Mouse (Mus musculus) cortical plate, adult 2 months (tissue): Measurements from ENCODE around the gene Car8.

Experiments
- CTCF ChIP-seq: fragments of 200-500 bp; IDR thresholded peaks from 2 replicates; pipeline ENCODE4 v1.5.1; 2011; ENCODE audit warnings: mild to moderate bottlenecking, control low read depth, low read length; ENCODE audit not compliant: insufficient read depth; ENCODE audit errors: extremely low read depth
- POLR2A ChIP-seq: fragments of 200-500 bp; IDR thresholded peaks from 2 replicates; pipeline ENCODE4 v1.6.1; 2011; ENCODE audit warnings: mild to moderate bottlenecking, low read length, control low read depth; ENCODE audit not compliant: insufficient read depth; ENCODE audit errors: extremely low read depth

DNA sequence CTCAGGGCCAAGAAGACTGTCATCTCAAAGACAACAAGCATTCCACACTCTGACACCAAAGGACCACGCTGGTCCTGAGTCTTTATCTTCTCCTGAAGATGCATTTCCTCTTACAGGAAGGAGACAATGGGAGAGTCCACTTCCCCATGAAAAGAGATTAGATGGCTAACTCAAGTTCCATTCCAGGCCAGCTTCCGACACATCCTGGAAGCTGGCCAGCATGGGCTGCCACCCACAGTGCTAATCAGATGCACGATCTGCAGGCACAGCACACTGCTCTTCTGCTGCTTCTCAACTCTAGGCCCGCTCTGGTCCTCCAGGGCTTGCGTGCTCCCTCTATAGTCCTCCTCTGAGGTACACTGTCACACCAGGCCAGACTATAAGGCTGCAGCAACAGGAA is 40.8 kb downstream of the Car8 start:
- no peak for TF ChIP-seq CTCF
- TF ChIP-seq POLR2A = no peak
